Mouse (Mus musculus) adrenal gland, adult 8-10 months (tissue): ENCODE measurements around the gene Gjb2. TPM values are rescaled to one million over a fixed set of nuclear protein-coding genes. Genes with fewer than 3 reads are reported as not detected.

ENCODE experiments used
- DNase-seq: peaks from one replicate; pipeline ENCODE4 v3.0.0; 2022
- total RNA-seq, 4 experiments: library from RNA; stranded (reverse); gene quantifications; 2 replicates each; pipeline ENCODE4 v1.2.4; 2022

Gene Gjb2
- total RNA-seq, 4 experiments from 2014 or later = 0.28 to 5.9 (median 2.4) TPM

GRCm38 (mm10) chr14:57066053-57066452 is 38.4 kb downstream of the Gjb2 start:
- no peak for DNase-seq

- DNase-seq = peak; percentile 42
Measured at GRCm38 (mm10) chr14:57060052-57060451, 44.5 kb downstream of the Gjb2 start.

- DNase-seq = no peak
Measured at GRCm38 (mm10) chr14:57057563-57058321, 46.8 kb downstream of the Gjb2 start, which contains the start of gene Gja3. Gene Gja3, minus strand, starts transcription at chr14:57058100.

- no peak for DNase-seq
Measured at GRCm38 (mm10) chr14:57057204-57057562, 47.3 kb downstream of the Gjb2 start.

GRCm38 (mm10) chr14:57052713-57053112 is 51.8 kb downstream of the Gjb2 start:
- no peak for DNase-seq

Other genes starting within 250 kb of the Gjb2 start
- 10 to 100 TPM; 50.4 to 84.7 (median 63.2) TPM for gene Zmym2, start 218.0 kb downstream of the Gjb2 start, total RNA-seq
- not detected for gene Gja3, start 46.6 kb downstream of the Gjb2 start, total RNA-seq
- not detected for gene Gm4491, start 11.2 kb upstream of the Gjb2 start, total RNA-seq
- under 1 TPM in 1 of 4 experiments, not detected in 3; 0.13 TPM for gene Gjb6, start 28.9 kb upstream of the Gjb2 start, total RNA-seq